Mouse (Mus musculus): ENCODE data around the gene Tprg. TPM values are rescaled to one million over a fixed set of nuclear protein-coding genes. Genes with fewer than 3 reads are reported as not detected.

Tprg gene
- total and polyA plus RNA-seq, 3 experiments = not detected

DNA sequence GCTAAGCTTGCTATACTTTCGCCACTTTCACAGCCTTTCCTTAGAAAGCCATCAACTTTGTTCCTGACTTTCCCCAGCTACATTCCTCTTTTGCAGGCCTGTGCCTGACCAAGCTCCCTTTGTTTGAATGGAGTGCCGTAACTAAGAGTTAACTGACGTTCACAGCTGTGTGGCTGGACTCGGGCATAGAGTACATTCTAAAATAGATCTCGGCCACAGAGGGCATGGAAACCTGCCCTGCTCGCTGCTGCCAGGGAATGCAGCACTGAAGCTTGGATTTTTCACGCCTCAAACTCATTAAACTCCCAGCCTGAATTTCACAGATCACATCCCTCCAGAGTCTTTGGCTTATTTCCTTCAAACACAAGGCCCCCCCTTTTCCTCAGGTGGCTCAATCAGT lies 159.0 kb downstream of the Tprg start:
- no peaks in the 10 kb centered on the region for H3K27me3 ChIP-seq (replicated peaks)
- dilution Hi-C loops (cut with MboI; ENCODE audit: extremely low pct_ligation_motif_present, extremely low pct_unique_long_range_greater_than_20kb, low sequenced_read_pairs) = no loop called here
- no peaks in the 10 kb centered on the region for H3K79me2 ChIP-seq (replicated peaks; ENCODE audit: control insufficient read depth, extremely low read depth, insufficient read depth, poor library complexity, severe bottlenecking)
- no peaks in the 10 kb centered on the region for H3K36me3 ChIP-seq (replicated peaks in 1 of 2; ENCODE audit: control insufficient read depth in 1 of 2, insufficient read depth in 1 of 2, low read length in 1 of 2)
- no peak overlapping the region for H3K27ac ChIP-seq (ENCODE audit: insufficient read depth, low read depth)
- no peak overlapping the region for H3K4me3 ChIP-seq (replicated peaks in 1 of 3; ENCODE audit: low read depth in 2 of 3, low read length in 2 of 3, poor library complexity in 1 of 3)
- no peak overlapping the region for H3K9ac ChIP-seq (ENCODE audit: insufficient read depth, low read depth)
- TF ChIP-seq MAFK (IDR thresholded peaks at IDR 0.05; ENCODE audit: insufficient replicate concordance, low read length) (no peak), E2F4 (IDR thresholded peaks at IDR 0.05; ENCODE audit: insufficient replicate concordance, low read depth, low read length) (no peak), RCOR1 (conservative IDR thresholded peaks at IDR 0.05; ENCODE audit: low read depth, low read length) (no peak), NRF1 (IDR thresholded peaks at IDR 0.05; ENCODE audit: low read depth, low read length) (no peak), POLR2A (IDR thresholded peaks at IDR 0.05; ENCODE audit: low read depth, low read length) (no peak), RAD21 (IDR thresholded peaks at IDR 0.05; ENCODE audit: low read depth, low read length) (no peak), TCF12 (IDR thresholded peaks at IDR 0.05; ENCODE audit: low read depth, low read length) (no peak), MYC (IDR thresholded peaks at IDR 0.05; ENCODE audit: low read depth, low read length) (no peak), BHLHE40 (IDR thresholded peaks at IDR 0.05; ENCODE audit: low read depth, low read length) (no peak), ZNF384 (IDR thresholded peaks at IDR 0.05; ENCODE audit: low read depth, low read length) (no peak), CHD2 (IDR thresholded peaks at IDR 0.05; ENCODE audit: low read length) (no peak), MEF2A (IDR thresholded peaks at IDR 0.05; ENCODE audit: borderline replicate concordance, low read depth, low read length) (no peak), ZMIZ1 (IDR thresholded peaks at IDR 0.05; ENCODE audit: low read depth, low read length) (no peak), EP300 (IDR thresholded peaks at IDR 0.05; ENCODE audit: low read length) (no peak), MXI1 (IDR thresholded peaks at IDR 0.05; ENCODE audit: low read depth, low read length) (no peak), SMC3 (IDR thresholded peaks at IDR 0.05; ENCODE audit: low read depth, low read length) (no peak), JUND (conservative IDR thresholded peaks at IDR 0.05; ENCODE audit: low read depth, low read length) (no peak), POLR2AphosphoS2 (IDR thresholded peaks at IDR 0.05; ENCODE audit: low read depth, low read length) (no peak), ZKSCAN1 (IDR thresholded peaks at IDR 0.05; ENCODE audit: borderline replicate concordance, low read depth, low read length) (no peak)
- no peaks in the 10 kb centered on the region for H3K9me3 ChIP-seq (replicated peaks; ENCODE audit: low read length)
- no peak for DNase-seq (ENCODE audit: extremely low read depth)
- no peak overlapping the region for H3K4me2 ChIP-seq (ENCODE audit: insufficient read depth, low read depth, poor library complexity, severe bottlenecking)
- in situ Hi-C loops (cut with MboI; ENCODE audit: low pct_ligation_motif_present, low pct_unique_long_range_greater_than_20kb, low sequenced_read_pairs) = no loop called here
- H3K4me1 ChIP-seq (ENCODE audit: control insufficient read depth in 1 of 2, insufficient read depth in 2 of 2) = peaks cover under 1 to 4% of the 10 kb centered on the region in 2 experiments; a peak in 3 of 4 replicates

DNA sequence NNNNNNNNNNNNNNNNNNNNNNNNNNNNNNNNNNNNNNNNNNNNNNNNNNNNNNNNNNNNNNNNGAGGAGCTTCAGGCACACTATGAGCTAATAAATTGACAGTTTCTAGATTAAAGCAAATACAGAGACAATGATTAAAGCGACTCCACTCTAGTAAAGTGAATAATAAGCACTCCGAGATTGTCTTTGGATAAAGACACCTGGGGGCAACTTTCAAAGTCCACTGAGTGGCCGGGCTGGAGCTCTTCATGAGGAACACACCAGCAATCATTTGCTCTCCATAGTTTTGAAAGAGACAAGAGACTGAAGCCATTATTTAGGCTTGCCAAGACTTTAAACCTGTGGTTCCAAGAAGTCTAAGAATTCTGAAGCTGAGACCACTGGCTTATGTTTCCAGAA lies 164.9 kb downstream of the Tprg start:
- no peak for DNase-seq (ENCODE audit: extremely low read depth)
- in situ Hi-C loops (cut with MboI; ENCODE audit: low pct_ligation_motif_present, low pct_unique_long_range_greater_than_20kb, low sequenced_read_pairs) (no loop called here), dilution Hi-C loops (cut with MboI; ENCODE audit: extremely low pct_ligation_motif_present, extremely low pct_unique_long_range_greater_than_20kb, low sequenced_read_pairs) (no loop called here)
- Histone ChIP-seq H3K27me3 (replicated peaks) (no peaks in the 10 kb centered on the region), H3K4me1 (ENCODE audit: control insufficient read depth in 1 of 2, insufficient read depth in 2 of 2) (peaks cover 7% of the 10 kb centered on the region in 2 experiments; a peak in 3 of 4 replicates), H3K79me2 (replicated peaks; ENCODE audit: control insufficient read depth, extremely low read depth, insufficient read depth, poor library complexity, severe bottlenecking) (no peaks in the 10 kb centered on the region), H3K9ac (ENCODE audit: insufficient read depth, low read depth) (no peak overlapping the region), H3K27ac (ENCODE audit: insufficient read depth, low read depth) (no peak overlapping the region), H3K4me3 (replicated peaks in 1 of 3; ENCODE audit: low read depth in 2 of 3, low read length in 2 of 3, poor library complexity in 1 of 3) (no peak overlapping the region), H3K36me3 (replicated peaks in 1 of 2; ENCODE audit: control insufficient read depth in 1 of 2, insufficient read depth in 1 of 2, low read length in 1 of 2) (no peaks in the 10 kb centered on the region), H3K9me3 (replicated peaks; ENCODE audit: low read length) (no peaks in the 10 kb centered on the region), H3K4me2 (ENCODE audit: insufficient read depth, low read depth, poor library complexity, severe bottlenecking) (no peak overlapping the region)
- TF ChIP-seq KAT2A (IDR thresholded peaks at IDR 0.05; ENCODE audit: insufficient replicate concordance, low read length) (no peak), MEF2A (IDR thresholded peaks at IDR 0.05; ENCODE audit: borderline replicate concordance, low read depth, low read length) (no peak), UBTF (IDR thresholded peaks at IDR 0.05; ENCODE audit: low read depth, low read length) (no peak), RAD21 (IDR thresholded peaks at IDR 0.05; ENCODE audit: low read depth, low read length) (no peak), ELF1 (IDR thresholded peaks at IDR 0.05; ENCODE audit: low read depth, low read length) (no peak), GABPA (IDR thresholded peaks at IDR 0.05; ENCODE audit: insufficient replicate concordance, low read depth, low read length) (no peak), ZKSCAN1 (IDR thresholded peaks at IDR 0.05; ENCODE audit: borderline replicate concordance, low read depth, low read length) (no peak), CHD2 (IDR thresholded peaks at IDR 0.05; ENCODE audit: low read length) (no peak), POLR2AphosphoS2 (IDR thresholded peaks at IDR 0.05; ENCODE audit: low read depth, low read length) (no peak), SMC3 (IDR thresholded peaks at IDR 0.05; ENCODE audit: low read depth, low read length) (no peak), RCOR1 (conservative IDR thresholded peaks at IDR 0.05; ENCODE audit: low read depth, low read length) (no peak)

Measured in CH12.LX (cell line).